Comparison of ENCODE assay signal across 9 mouse cellular contexts in the genomic region with DNA sequence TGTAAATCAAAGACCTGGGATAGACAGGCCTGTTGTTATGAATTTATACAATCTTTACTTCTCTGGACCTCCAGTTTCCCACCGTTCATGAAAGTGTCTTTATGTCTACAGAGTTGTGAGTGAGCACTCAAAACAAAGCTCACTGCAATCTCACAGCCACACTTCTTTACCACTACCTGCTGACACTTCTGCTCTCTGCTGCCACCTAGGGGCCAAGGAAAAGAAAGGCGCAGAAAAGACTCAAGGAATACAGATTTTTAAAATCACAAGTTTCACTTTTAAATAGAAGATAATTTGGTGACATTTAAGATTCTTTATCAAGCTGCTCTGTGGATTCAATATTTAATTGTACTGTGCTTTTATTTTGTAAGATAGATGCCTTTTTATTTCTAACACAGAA. TPM values are rescaled to one million over a fixed set of nuclear protein-coding genes. Genes with fewer than 3 reads are reported as not detected.
DNase-seq lines count a peak whose midpoint lies in the region; ATAC-seq and TF ChIP-seq lines count a peak whose summit lies in the region.
"Had no signal": no experiment of that assay in that cellular context is flagged by ENCODE, and none has a peak within 500 bp of the region (broad histone marks: within the 10 kb centered on the region; RNA-seq: fewer than 3 reads in every experiment).

No protein-coding gene starts in this region.

- no peak overlapping the region for H3K4me3 ChIP-seq in kidney, adult 2 months (ENCODE audit: insufficient read depth, low read depth, low read length)
- no peak overlapping the region for H3K4me3 ChIP-seq in kidney, embryonic 14.5 days (ENCODE audit: low read length)
- H3K4me3 ChIP-seq in E14TG2a.4 (replicated peaks; ENCODE audit: low read length) = no peak overlapping the region
- no peak overlapping the region for H3K4me3 ChIP-seq in embryonic facial prominence, embryonic 11.5 days (ENCODE audit: low read depth, low read length)
- H3K4me3 ChIP-seq: neural tube, embryonic 13.5 days had no signal

- peak; percentile 87 for TF ChIP-seq CTCF in kidney, adult 2 months (conservative IDR thresholded peaks at IDR 0.05; ENCODE audit: insufficient read depth, insufficient read length, low read depth, low read length)
- TF ChIP-seq CTCF in E14TG2a.4 (conservative IDR thresholded peaks at IDR 0.05; ENCODE audit: low read length) = peak; percentile 96

- H3K36me3 ChIP-seq in kidney, adult 2 months (ENCODE audit: control insufficient read depth, insufficient read depth, low read length) = no peaks in the 10 kb centered on the region
- no peaks in the 10 kb centered on the region for H3K36me3 ChIP-seq in kidney, embryonic 14.5 days (ENCODE audit: control insufficient read depth, insufficient read depth, low read length)
- H3K36me3 ChIP-seq in E14TG2a.4 (ENCODE audit: insufficient read depth, low read length) = no peaks in the 10 kb centered on the region
- H3K36me3 ChIP-seq in embryonic facial prominence, embryonic 11.5 days (replicated peaks; ENCODE audit: control insufficient read depth, insufficient read depth, low read depth, low read length) = no peaks in the 10 kb centered on the region
- H3K36me3 ChIP-seq: neural tube, embryonic 13.5 days had no signal

- no peak overlapping the region for H3K4me2 ChIP-seq in kidney, embryonic 14.5 days (replicated peaks; ENCODE audit: low read depth, low read length)
- H3K4me2 ChIP-seq in embryonic facial prominence, embryonic 11.5 days (ENCODE audit: low read depth, low read length) = no peak overlapping the region
- H3K4me2 ChIP-seq: neural tube, embryonic 13.5 days had no signal

- DNase-seq in kidney, adult 2 months = peak; percentile 39
- peak; percentile 74 to 82 for DNase-seq in adrenal gland, postnatal 36 days
- DNase-seq in embryonic facial prominence, embryonic 11.5 days (ENCODE audit: low spot score) = peak; percentile 77
- peak; percentile 77 to 78 for DNase-seq in kidney, postnatal 4 days
- peak; percentile 82 for DNase-seq in naive thymus-derived CD4-positive, alpha-beta T cell, adult 2 months (ENCODE audit: low read depth)
- peak; percentile 58 for DNase-seq in thymus, postnatal 14 days

- no peaks in the 10 kb centered on the region for H3K27me3 ChIP-seq in kidney, adult 2 months (replicated peaks; ENCODE audit: control insufficient read depth, insufficient read depth, low read length)
- H3K27me3 ChIP-seq in kidney, embryonic 14.5 days (ENCODE audit: control insufficient read depth, insufficient read depth, low read length) = no peaks in the 10 kb centered on the region
- no peaks in the 10 kb centered on the region for H3K27me3 ChIP-seq in E14TG2a.4 (ENCODE audit: insufficient read depth, low read length)
- no peaks in the 10 kb centered on the region for H3K27me3 ChIP-seq in embryonic facial prominence, embryonic 11.5 days (ENCODE audit: control insufficient read depth, insufficient read depth, low read length)
- H3K27me3 ChIP-seq: neural tube, embryonic 13.5 days had no signal

- no peaks in the 10 kb centered on the region for H3K9me3 ChIP-seq in kidney, embryonic 14.5 days (ENCODE audit: control insufficient read depth, low read length)
- no peaks in the 10 kb centered on the region for H3K9me3 ChIP-seq in E14TG2a.4 (ENCODE audit: low read length)
- H3K9me3 ChIP-seq in embryonic facial prominence, embryonic 11.5 days (replicated peaks; ENCODE audit: control insufficient read depth, low read length) = no peaks in the 10 kb centered on the region
- H3K9me3 ChIP-seq: neural tube, embryonic 13.5 days had no signal

- no peak overlapping the region for H3K9ac ChIP-seq in kidney, embryonic 14.5 days (ENCODE audit: low read depth, low read length)
- no peak overlapping the region for H3K9ac ChIP-seq in embryonic facial prominence, embryonic 11.5 days (replicated peaks; ENCODE audit: low read length)
- H3K9ac ChIP-seq: neural tube, embryonic 13.5 days had no signal

- ATAC-seq in kidney, embryonic 14.5 days (ENCODE audit: low FRiP score, low TSS enrichment) = no peak
- ATAC-seq in embryonic facial prominence, embryonic 11.5 days (replicated peaks; ENCODE audit: insufficient number of reproducible peaks, low FRiP score, low TSS enrichment, low read depth) = no peak

- H3K4me1 ChIP-seq in kidney, adult 2 months (ENCODE audit: control insufficient read depth, insufficient read depth, low read length) = no peaks in the 10 kb centered on the region
- H3K4me1 ChIP-seq in kidney, embryonic 14.5 days (ENCODE audit: control insufficient read depth, insufficient read depth, low read length) = no peaks in the 10 kb centered on the region
- no peaks in the 10 kb centered on the region for H3K4me1 ChIP-seq in E14TG2a.4 (replicated peaks; ENCODE audit: low read depth, low read length)
- H3K4me1 ChIP-seq in embryonic facial prominence, embryonic 11.5 days (ENCODE audit: control insufficient read depth, insufficient read depth, low read length) = no peaks in the 10 kb centered on the region

- 0% methylated on average over 2 of the region's 2 CpGs for WGBS in kidney, adult 2 months
- WGBS in kidney, embryonic 14.5 days = 6% methylated on average over 2 of the region's 2 CpGs
- WGBS in embryonic facial prominence, embryonic 11.5 days = 3% methylated on average over 2 of the region's 2 CpGs

- TF ChIP-seq POLR2A in kidney, adult 2 months (IDR thresholded peaks at IDR 0.05; ENCODE audit: low read depth, low read length) = no peak

- no peak overlapping the region for H3K27ac ChIP-seq in kidney, adult 2 months (ENCODE audit: insufficient read depth, low read depth, low read length)
- no peak overlapping the region for H3K27ac ChIP-seq in kidney, embryonic 14.5 days (ENCODE audit: low read depth, low read length)
- H3K27ac ChIP-seq in embryonic facial prominence, embryonic 11.5 days (replicated peaks; ENCODE audit: low read depth, low read length) = no peak overlapping the region
- H3K27ac ChIP-seq: neural tube, embryonic 13.5 days had no signal

RNA-seq across cellular contexts. Expression of a gene that starts 15.5 kb away (rescaled TPM):
- 3.2 and 3.4 TPM in 2 replicates for polyA plus RNA-seq in kidney, adult 2 months (2012; rRNA removed)
- polyA plus RNA-seq in kidney, embryonic 14.5 days (2014; fragmentation: Nextera tagmentation; extraction: Ambion mirVana) = 5.9 and 10.2 TPM in 2 replicates
- 1 to 10 TPM; 7.2 to 8.4 TPM for total RNA-seq in adrenal gland, postnatal 36 days (2021)
- polyA plus RNA-seq in embryonic facial prominence, embryonic 11.5 days (2014; fragmentation: Nextera tagmentation; extraction: Ambion mirVana) = 15.1 and 16.0 TPM in 2 replicates
